Mouse (Mus musculus): ENCODE measurements at regions not wholly inside any gene's neighbourhood (a gene's known extent, or its start where the extent isn't known, plus 50 kb on each side); places are given as distances from the start of the nearest gene placed in this dataset.

DNA sequence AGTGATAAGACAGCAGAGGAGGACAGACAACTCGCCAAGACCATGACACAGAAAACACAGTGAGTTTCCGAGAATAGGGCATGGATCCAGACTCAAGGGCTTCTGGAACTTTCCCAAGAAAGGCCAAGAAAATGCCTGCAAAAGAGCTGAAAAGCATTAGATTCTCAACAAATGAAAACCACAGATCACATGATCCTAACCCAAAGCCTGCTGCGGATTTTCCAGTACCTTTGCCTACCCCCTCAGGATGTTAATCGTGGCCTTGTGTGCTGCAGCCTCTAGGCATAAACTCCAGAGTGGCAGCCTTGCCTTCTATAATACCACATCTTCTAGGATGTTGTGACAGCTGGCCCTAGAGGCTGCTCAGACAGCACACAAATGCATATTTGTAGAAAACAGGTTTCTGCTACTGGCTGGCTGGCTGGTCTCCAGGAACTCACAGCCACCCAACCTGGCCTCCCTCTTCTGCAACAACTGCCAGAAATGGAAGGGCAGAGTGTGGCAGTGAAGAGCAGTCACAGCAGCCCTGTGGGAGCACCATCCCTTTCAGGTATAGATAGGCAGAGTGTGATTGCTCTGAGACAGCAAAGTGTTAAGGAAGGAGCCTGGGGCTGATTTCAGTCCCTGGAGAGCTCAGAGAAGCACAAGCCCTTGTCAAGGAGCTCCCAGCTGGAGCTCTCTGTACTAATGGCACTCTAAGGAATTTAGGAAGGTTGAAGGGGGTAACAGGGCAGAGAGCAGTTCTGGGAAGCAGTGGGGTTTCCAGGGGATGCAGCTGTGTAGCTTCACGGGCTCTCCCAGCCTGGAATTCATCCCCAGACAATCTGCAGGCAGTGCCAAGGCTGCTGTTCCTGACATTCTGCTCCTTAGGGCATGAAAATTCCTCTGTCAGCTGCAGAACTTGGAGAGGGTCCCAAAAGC lies 213.7 kb upstream of the B3gat1 start:
- Histone ChIP-seq H3K27me3 (ENCODE audit: control insufficient read depth, insufficient read depth, insufficient read length) (no peaks in the 10 kb centered on the region), H3K79me2 (ENCODE audit: control insufficient read depth, insufficient read depth) (no peaks in the 10 kb centered on the region), H3K4me2 (ENCODE audit: low read depth) (peak overlapping the region; percentile 58), H3ac (ENCODE audit: control insufficient read depth, insufficient read length) (no peak overlapping the region), H3K36me3 (ENCODE audit: control insufficient read depth, insufficient read depth) (no peaks in the 10 kb centered on the region), H3K4me3 (no peak overlapping the region)
- TF ChIP-seq TCF3 (IDR thresholded peaks at IDR 0.05; ENCODE audit: insufficient read length, low read depth) (no peak), E2F4 (IDR thresholded peaks at IDR 0.05; ENCODE audit: insufficient read depth) (no peak), MYOG (IDR thresholded peaks at IDR 0.05; ENCODE audit: control insufficient read depth in 1 of 3, insufficient read depth in 1 of 3, insufficient read length in 2 of 3, low read depth in 2 of 3) (peak in 1 of 3 experiments; percentile 59), USF1 (IDR thresholded peaks at IDR 0.05; ENCODE audit: low read depth) (peak; percentile 81), POLR2A (IDR thresholded peaks at IDR 0.05; ENCODE audit: insufficient read length, low read depth) (no peak), MYOD1 (IDR thresholded peaks at IDR 0.05; ENCODE audit: control insufficient read depth in 1 of 3, insufficient read length in 2 of 3, low read depth in 2 of 3) (no peak), CEBPB (IDR thresholded peaks at IDR 0.05; ENCODE audit: insufficient read depth, poor library complexity, severe bottlenecking) (no peak), SRF (IDR thresholded peaks at IDR 0.05; ENCODE audit: control insufficient read depth, insufficient read length, low read depth) (no peak), TCF12 (IDR thresholded peaks at IDR 0.05; ENCODE audit: insufficient read depth, poor library complexity, severe bottlenecking) (no peak), POLR2AphosphoS2 (IDR thresholded peaks at IDR 0.05; ENCODE audit: insufficient read length, low read depth) (no peak), MAX (IDR thresholded peaks at IDR 0.05; ENCODE audit: low read depth) (no peak), REST (IDR thresholded peaks at IDR 0.05; ENCODE audit: insufficient read depth, insufficient read length) (no peak)

DNA sequence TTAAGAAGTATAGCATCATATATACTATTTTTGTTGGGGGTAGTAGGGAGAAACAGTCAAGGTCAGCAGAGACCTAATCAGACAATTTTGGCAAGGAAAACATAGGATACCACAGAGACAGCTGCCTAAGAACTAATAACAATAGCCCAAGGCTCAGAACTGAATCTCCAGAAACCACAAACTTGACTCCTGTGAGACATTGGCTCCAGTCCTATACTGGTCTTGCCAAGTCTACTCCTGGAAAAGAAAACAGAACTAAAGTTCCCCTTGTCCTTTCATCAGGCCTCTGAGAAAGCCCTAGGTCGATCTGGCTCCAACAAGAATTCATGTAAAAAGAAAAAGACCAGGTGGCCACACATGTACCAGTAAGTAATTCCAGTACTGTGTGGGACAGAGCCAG lies 209.4 kb upstream of the B3gat1 start:
- Histone ChIP-seq H3K4me3 (no peak overlapping the region), H3K79me2 (ENCODE audit: control insufficient read depth, insufficient read depth) (no peaks in the 10 kb centered on the region), H3K27me3 (ENCODE audit: control insufficient read depth, insufficient read depth, insufficient read length) (no peaks in the 10 kb centered on the region), H3K4me2 (ENCODE audit: low read depth) (no peak overlapping the region), H3K36me3 (ENCODE audit: control insufficient read depth, insufficient read depth) (no peaks in the 10 kb centered on the region), H3ac (ENCODE audit: control insufficient read depth, insufficient read length) (no peak overlapping the region)
- TF ChIP-seq CEBPB (IDR thresholded peaks at IDR 0.05; ENCODE audit: insufficient read depth, poor library complexity, severe bottlenecking): 0 out of 2 replicates have a peak, but pooled peaks have one; percentile 22
- TF ChIP-seq POLR2A (IDR thresholded peaks at IDR 0.05; ENCODE audit: insufficient read length, low read depth): no peak
- TF ChIP-seq MYOG (IDR thresholded peaks at IDR 0.05; ENCODE audit: control insufficient read depth in 1 of 3, insufficient read depth in 1 of 3, insufficient read length in 2 of 3, low read depth in 2 of 3): no peak

DNA sequence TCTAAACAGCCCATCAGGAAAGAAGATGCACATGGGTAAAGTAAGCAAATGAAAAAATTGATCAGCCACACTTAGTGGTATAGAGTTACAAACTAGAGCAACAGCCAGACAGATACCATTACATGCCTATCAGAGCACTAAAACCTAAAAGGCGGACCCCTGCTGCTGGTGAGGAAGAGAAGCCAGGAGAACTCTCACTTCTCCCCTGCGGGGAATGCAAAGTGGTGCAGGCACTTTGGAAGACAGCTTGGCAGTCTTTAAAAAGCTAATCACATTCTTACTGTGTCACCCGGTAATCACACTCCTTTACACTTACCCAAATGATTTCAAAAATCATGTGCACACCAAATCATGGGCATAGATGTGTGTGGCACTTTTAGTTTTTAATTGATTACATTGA lies 204.8 kb upstream of the B3gat1 start:
- Histone ChIP-seq H3ac (ENCODE audit: control insufficient read depth, insufficient read length) (no peak overlapping the region), H3K4me2 (ENCODE audit: low read depth) (no peak overlapping the region), H3K36me3 (ENCODE audit: control insufficient read depth, insufficient read depth) (no peaks in the 10 kb centered on the region), H3K27me3 (ENCODE audit: control insufficient read depth, insufficient read depth, insufficient read length) (no peaks in the 10 kb centered on the region), H3K4me3 (no peak overlapping the region), H3K79me2 (ENCODE audit: control insufficient read depth, insufficient read depth) (no peaks in the 10 kb centered on the region)
- TF ChIP-seq TCF3 (IDR thresholded peaks at IDR 0.05; ENCODE audit: insufficient read length, low read depth): no peak
- no peak for TF ChIP-seq POLR2AphosphoS2 (IDR thresholded peaks at IDR 0.05; ENCODE audit: insufficient read length, low read depth)
- TF ChIP-seq MYOD1 (IDR thresholded peaks at IDR 0.05; ENCODE audit: control insufficient read depth in 1 of 3, insufficient read length in 2 of 3, low read depth in 2 of 3): no peak
- TF ChIP-seq CEBPB (IDR thresholded peaks at IDR 0.05; ENCODE audit: insufficient read depth, poor library complexity, severe bottlenecking): no peak
- no peak for TF ChIP-seq REST (IDR thresholded peaks at IDR 0.05; ENCODE audit: insufficient read depth, insufficient read length)
- TF ChIP-seq E2F4 (IDR thresholded peaks at IDR 0.05; ENCODE audit: insufficient read depth): no peak
- no peak for TF ChIP-seq MYOG (IDR thresholded peaks at IDR 0.05; ENCODE audit: control insufficient read depth in 1 of 3, insufficient read depth in 1 of 3, insufficient read length in 2 of 3, low read depth in 2 of 3)
- TF ChIP-seq POLR2A (IDR thresholded peaks at IDR 0.05; ENCODE audit: insufficient read length, low read depth): no peak
- no peak for TF ChIP-seq TCF12 (IDR thresholded peaks at IDR 0.05; ENCODE audit: insufficient read depth, poor library complexity, severe bottlenecking)
- no peak for TF ChIP-seq SRF (IDR thresholded peaks at IDR 0.05; ENCODE audit: control insufficient read depth, insufficient read length, low read depth)
- no peak for TF ChIP-seq MAX (IDR thresholded peaks at IDR 0.05; ENCODE audit: low read depth)

DNA sequence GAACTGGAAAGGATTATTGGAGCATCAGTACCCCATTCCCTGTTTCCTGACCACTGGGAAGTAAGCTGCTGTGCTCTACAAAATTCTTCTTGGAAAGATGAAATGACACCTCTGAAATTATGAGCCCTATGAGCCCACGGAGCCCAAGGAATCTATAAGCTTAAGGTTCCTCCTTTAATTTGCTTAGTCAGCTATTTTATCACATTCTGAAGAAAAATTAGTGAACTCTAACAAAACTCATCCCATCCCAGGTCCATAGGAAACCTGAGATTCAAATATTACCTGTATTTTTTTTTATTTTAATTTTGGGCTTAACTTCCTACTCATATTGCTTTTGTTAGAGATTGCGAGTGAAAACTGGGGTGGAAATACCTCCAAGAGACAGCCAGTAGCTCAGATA lies 194.5 kb upstream of the B3gat1 start:
- Histone ChIP-seq H3K27me3 (ENCODE audit: control insufficient read depth, insufficient read depth, insufficient read length) (no peaks in the 10 kb centered on the region), H3K4me2 (ENCODE audit: low read depth) (no peak overlapping the region), H3K36me3 (ENCODE audit: control insufficient read depth, insufficient read depth) (no peaks in the 10 kb centered on the region), H3ac (ENCODE audit: control insufficient read depth, insufficient read length) (no peak overlapping the region), H3K4me3 (no peak overlapping the region), H3K79me2 (ENCODE audit: control insufficient read depth, insufficient read depth) (no peaks in the 10 kb centered on the region)
- TF ChIP-seq MYOG (IDR thresholded peaks at IDR 0.05; ENCODE audit: control insufficient read depth in 1 of 3, insufficient read depth in 1 of 3, insufficient read length in 2 of 3, low read depth in 2 of 3) (no peak), TCF12 (IDR thresholded peaks at IDR 0.05; ENCODE audit: insufficient read depth, poor library complexity, severe bottlenecking) (no peak), TCF3 (IDR thresholded peaks at IDR 0.05; ENCODE audit: insufficient read length, low read depth) (no peak), MAX (IDR thresholded peaks at IDR 0.05; ENCODE audit: low read depth) (no peak), POLR2AphosphoS2 (IDR thresholded peaks at IDR 0.05; ENCODE audit: insufficient read length, low read depth) (no peak), REST (IDR thresholded peaks at IDR 0.05; ENCODE audit: insufficient read depth, insufficient read length) (no peak), E2F4 (IDR thresholded peaks at IDR 0.05; ENCODE audit: insufficient read depth) (no peak), CEBPB (IDR thresholded peaks at IDR 0.05; ENCODE audit: insufficient read depth, poor library complexity, severe bottlenecking) (no peak), MYOD1 (IDR thresholded peaks at IDR 0.05; ENCODE audit: control insufficient read depth in 1 of 3, insufficient read length in 2 of 3, low read depth in 2 of 3) (no peak), SRF (IDR thresholded peaks at IDR 0.05; ENCODE audit: control insufficient read depth, insufficient read length, low read depth) (no peak), USF1 (IDR thresholded peaks at IDR 0.05; ENCODE audit: low read depth) (no peak), POLR2A (IDR thresholded peaks at IDR 0.05; ENCODE audit: insufficient read length, low read depth) (no peak)

Data from myocyte (in vitro differentiated cells).